Mouse (Mus musculus) gastrocnemius, adult 8-10 months (tissue): ENCODE data around the gene 1700010B08Rik. TPM values are rescaled to one million over a fixed set of nuclear protein-coding genes. Genes with fewer than 3 reads are reported as not detected.

Experiments used
- DNase-seq, 2 experiments: peaks; one replicate each; pipeline ENCODE4 v3.0.0; 2022; ENCODE audit warnings: low spot score in 2 of 2
- microRNA-seq: library from miRNA; unstranded; fragments of <30 nt; microRNA quantifications from one replicate; pipeline ENCODE4 v1.2.0, GENCODE M21; 2022
- total RNA-seq, 4 experiments: library from RNA; stranded (reverse); gene quantifications; 2 replicates each; pipeline ENCODE4 v1.2.4; 2022

1700010B08Rik gene
- total RNA-seq, 4 experiments from 2014 or later, result not detected

- no peak for DNase-seq
Measured at GRCm38 (mm10) chr2:173770620-173771019, 51.4 kb downstream of the 1700010B08Rik start.

Small RNAs within 50 kb of the gene (microRNA-seq; reads per million reads assigned to microRNA genes)
- gene Mir6340, result not detected

Other genes with a start within 250 kb of the 1700010B08Rik start
- gene 1700021F07Rik, start 196.8 kb upstream of the 1700010B08Rik start, total RNA-seq, result not detected
- not detected for gene Ankrd60, start 141.1 kb upstream of the 1700010B08Rik start, total RNA-seq
- 10 to 100 TPM; 26.9 to 30.5 (median 28.8) TPM for gene Rab22a, start 59.7 kb upstream of the 1700010B08Rik start, total RNA-seq
- 100 to 1,000 TPM; 158 to 197 (median 180) TPM for gene Vapb, start 18.1 kb downstream of the 1700010B08Rik start, total RNA-seq